Mouse (Mus musculus) small intestine, adult 2 months (tissue): Measurements from ENCODE around the gene Lyz1.

Source experiments
- CTCF ChIP-seq: fragments of 200-500 bp; IDR thresholded peaks from 2 replicates; pipeline ENCODE4 v1.5.1; 2012; ENCODE audit warnings: low read depth, mild to moderate bottlenecking, control low read depth, inconsistent platforms, low read length, moderate library complexity, mixed read lengths; ENCODE audit not compliant: insufficient replicate concordance, insufficient read length; ENCODE audit errors: extremely low read depth
- POLR2A ChIP-seq: fragments of 200-500 bp; IDR thresholded peaks from 2 replicates; pipeline ENCODE4 v1.6.1; 2012; ENCODE audit warnings: low read depth, mild to moderate bottlenecking, control low read depth, inconsistent platforms, low read length, moderate library complexity

DNA sequence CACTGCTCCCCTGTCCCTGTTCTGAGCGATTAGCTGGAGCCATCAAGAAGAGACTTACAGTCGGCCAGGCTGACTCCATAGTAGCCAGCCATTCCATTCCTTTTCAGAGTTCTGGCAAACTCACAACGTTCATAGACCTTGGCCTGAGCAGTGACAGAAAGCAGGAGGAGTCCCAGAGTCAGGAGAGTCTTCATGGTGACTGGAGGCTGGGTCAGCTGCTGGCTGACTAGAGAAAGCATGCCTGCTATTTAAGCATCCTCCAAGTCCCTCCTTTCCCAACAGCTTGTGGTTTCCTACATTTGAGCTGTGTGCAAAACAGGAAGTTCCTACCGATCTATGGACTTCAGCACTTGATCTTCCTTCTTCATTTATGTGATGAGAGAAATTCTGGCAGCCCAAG lies 10.6 kb downstream of the Lyz1 start, which contains the start of gene Lyz2:
- TF ChIP-seq CTCF, result no peak
- no peak for TF ChIP-seq POLR2A
